Mouse (Mus musculus): ENCODE measurements around the gene Ssbp3.

Ssbp3 gene

GRCm38 (mm10) chr4:106910201-106911172 lies at the start of gene Ssbp3:
Ssbp3 (plus strand) TSS chr4:106910701.
- in situ Hi-C loops (cut with MboI, MseI), result no loop called here

- in situ Hi-C loops (cut with MboI, MseI), result loop anchor here (5.0 kb wide), 1 partner anchor 100 kb away; no protein-coding TSS in a partner anchor
These were observed 48.6 kb upstream of the Ssbp3 start for GRCm38 (mm10) chr4:106861871-106862270.

- in situ Hi-C loops (cut with MboI, MseI), result loop anchor here (5.0 kb wide), 1 partner anchor 100 kb away; no protein-coding TSS in a partner anchor
These were observed 48.2 kb upstream of the Ssbp3 start for GRCm38 (mm10) chr4:106862317-106862716.

- in situ Hi-C loops (cut with MboI, MseI), result loop anchor here (5.0 kb wide), 1 partner anchor 101 kb away; no protein-coding TSS in a partner anchor
These were observed 47.6 kb upstream of the Ssbp3 start for GRCm38 (mm10) chr4:106862767-106863370.

- in situ Hi-C loops (cut with MboI, MseI), result no loop called here
These were observed 44.9 kb upstream of the Ssbp3 start for GRCm38 (mm10) chr4:106865415-106866110.

- in situ Hi-C loops (cut with MboI, MseI), result no loop called here
These were observed 44.1 kb upstream of the Ssbp3 start for GRCm38 (mm10) chr4:106866381-106866780.

GRCm38 (mm10) chr4:106866845-106867244 lies 43.7 kb upstream of the Ssbp3 start:
- in situ Hi-C loops (cut with MboI, MseI), result no loop called here

- in situ Hi-C loops (cut with MboI, MseI), result no loop called here
These were observed 41.6 kb upstream of the Ssbp3 start for GRCm38 (mm10) chr4:106868737-106869438.

GRCm38 (mm10) chr4:106869539-106869951 lies 41.0 kb upstream of the Ssbp3 start:
- in situ Hi-C loops (cut with MboI, MseI), result no loop called here

- in situ Hi-C loops (cut with MboI, MseI), result no loop called here
These were observed 39.9 kb upstream of the Ssbp3 start for GRCm38 (mm10) chr4:106870556-106870955.

GRCm38 (mm10) chr4:106874501-106874900 lies 36.0 kb upstream of the Ssbp3 start:
- in situ Hi-C loops (cut with MboI, MseI), result no loop called here

- in situ Hi-C loops (cut with MboI, MseI), result loop anchor here (10.0 kb wide), 1 partner anchor 386 kb away; the partner anchor contains the start of gene Bsnd
These were observed 29.4 kb upstream of the Ssbp3 start for GRCm38 (mm10) chr4:106881101-106881500.

GRCm38 (mm10) chr4:106883149-106883548 lies 27.4 kb upstream of the Ssbp3 start:
- in situ Hi-C loops (cut with MboI, MseI), result loop anchor here (10.0 kb wide), 1 partner anchor 388 kb away; the partner anchor contains the start of gene Bsnd

- in situ Hi-C loops (cut with MboI, MseI), result loop anchor here (10.0 kb wide), 1 partner anchor 392 kb away; the partner anchor contains the start of gene Bsnd
These were observed 24.0 kb upstream of the Ssbp3 start for GRCm38 (mm10) chr4:106886307-106887085.

GRCm38 (mm10) chr4:106896086-106896485 lies 14.4 kb upstream of the Ssbp3 start:
- in situ Hi-C loops (cut with MboI, MseI), result no loop called here

- in situ Hi-C loops (cut with MboI, MseI), result no loop called here
These were observed 11.6 kb upstream of the Ssbp3 start for GRCm38 (mm10) chr4:106898923-106899322.

- in situ Hi-C loops (cut with MboI, MseI), result no loop called here
These were observed 11.0 kb upstream of the Ssbp3 start for GRCm38 (mm10) chr4:106899471-106899870.

GRCm38 (mm10) chr4:106900718-106901117 lies 9.8 kb upstream of the Ssbp3 start:
- in situ Hi-C loops (cut with MboI, MseI), result no loop called here

- in situ Hi-C loops (cut with MboI, MseI), result no loop called here
These were observed 8.9 kb upstream of the Ssbp3 start for GRCm38 (mm10) chr4:106901610-106902009.

- in situ Hi-C loops (cut with MboI, MseI), result no loop called here
These were observed 8.3 kb upstream of the Ssbp3 start for GRCm38 (mm10) chr4:106902157-106902556.
